27 mouse cellular contexts compared by ENCODE assay signal in genomic region chr13:46193131-46193530, GRCm38 (mm10).
DNase-seq lines count a peak whose midpoint lies in the region; ATAC-seq and TF ChIP-seq lines count a peak whose summit lies in the region.
"Had no signal": no experiment of that assay in that cellular context is flagged by ENCODE, and none has a peak within 500 bp of the region (broad histone marks: within the 10 kb centered on the region; RNA-seq: fewer than 3 reads in every experiment).

No protein-coding gene starts in this region.

- H3K4me3 ChIP-seq in forebrain, postnatal 0 days (ENCODE audit: low read depth, low read length): no peak overlapping the region
- no peak overlapping the region for H3K4me3 ChIP-seq in forebrain, embryonic 11.5 days (ENCODE audit: low read depth, low read length)
- H3K4me3 ChIP-seq in left cerebral cortex, adult 2 months: no peak overlapping the region
- H3K4me3 ChIP-seq: embryonic facial prominence, embryonic 12.5 days; embryonic facial prominence, embryonic 15.5 days; forebrain, embryonic 12.5 days; forebrain, embryonic 15.5 days; hindbrain, embryonic 10.5 days; hindbrain, embryonic 13.5 days had no signal

- H3K4me1 ChIP-seq in forebrain, postnatal 0 days (ENCODE audit: insufficient read depth): no peaks in the 10 kb centered on the region
- 0 out of 2 replicates have a peak, but pooled peaks cover 2% of the 10 kb centered on the region for H3K4me1 ChIP-seq in forebrain, embryonic 11.5 days (replicated peaks; ENCODE audit: control insufficient read depth, insufficient read depth, low read length)
- H3K4me1 ChIP-seq: embryonic facial prominence, embryonic 12.5 days; embryonic facial prominence, embryonic 15.5 days; forebrain, embryonic 15.5 days had no signal

- no peaks in the 10 kb centered on the region for H3K27me3 ChIP-seq in forebrain, postnatal 0 days (ENCODE audit: insufficient read depth, low read length)
- H3K27me3 ChIP-seq in forebrain, embryonic 11.5 days (ENCODE audit: control insufficient read depth, insufficient read depth, low read length): no peaks in the 10 kb centered on the region
- H3K27me3 ChIP-seq: CH12.LX; embryonic facial prominence, embryonic 12.5 days; embryonic facial prominence, embryonic 15.5 days; forebrain, embryonic 12.5 days; forebrain, embryonic 15.5 days; hindbrain, embryonic 13.5 days; Patski had no signal

- no peaks in the 10 kb centered on the region for H3K36me3 ChIP-seq in forebrain, postnatal 0 days (ENCODE audit: insufficient read depth)
- no peaks in the 10 kb centered on the region for H3K36me3 ChIP-seq in forebrain, embryonic 11.5 days (ENCODE audit: control insufficient read depth, insufficient read depth, low read length)
- H3K36me3 ChIP-seq: embryonic facial prominence, embryonic 12.5 days; embryonic facial prominence, embryonic 15.5 days; forebrain, embryonic 12.5 days; forebrain, embryonic 15.5 days; G1E; hindbrain, embryonic 10.5 days; hindbrain, embryonic 13.5 days had no signal

- no peak for DNase-seq in forebrain, postnatal 0 days
- DNase-seq in forebrain, embryonic 11.5 days (ENCODE audit: low spot score): no peak
- DNase-seq in layer of hippocampus, adult 11-12 months (ENCODE audit: low spot score): peak; percentile 21
- no peak for DNase-seq in layer of hippocampus, postnatal 14 days (ENCODE audit: low spot score in 2 of 2)
- no peak for DNase-seq in left cerebral cortex, adult 2 months (ENCODE audit: extremely low spot score in 1 of 2, low spot score in 2 of 2)
- DNase-seq in left cerebral cortex, postnatal 4 days: no peak
- DNase-seq in right cerebral cortex, adult 18-20 months: peak; percentile 37
- DNase-seq in right cerebral cortex, postnatal 4 days: no peak
- DNase-seq: adrenal gland, postnatal 10 days; adrenal gland, postnatal 36 days; cerebellum, adult 11 months; cerebellum, adult 2 months; cerebellum, adult 9-11 months; cerebellum, postnatal 25 days; gastrocnemius, postnatal 25 days; heart, postnatal 36 days had no signal

- no peak for TF ChIP-seq CTCF in forebrain, postnatal 0 days (IDR thresholded peaks at IDR 0.05; ENCODE audit: low read depth)
- no peak for TF ChIP-seq CTCF in left cerebral cortex, adult 2 months (IDR thresholded peaks at IDR 0.05)

- intact Hi-C loops in left cerebral cortex, adult 2 months (cut with DNase I): no loop called here
- intact Hi-C loops in left cerebral cortex, postnatal 4 days (cut with DNase I): no loop called here

- no peak for ATAC-seq in forebrain, postnatal 0 days
- ATAC-seq in forebrain, embryonic 11.5 days (replicated peaks; ENCODE audit: low FRiP score): no peak
- ATAC-seq: forebrain, embryonic 15.5 days; hindbrain, embryonic 16.5 days; Patski had no signal

- no peak overlapping the region for H3K4me2 ChIP-seq in forebrain, postnatal 0 days (ENCODE audit: low read depth)
- H3K4me2 ChIP-seq in forebrain, embryonic 11.5 days (ENCODE audit: low read depth, low read length, severe bottlenecking): no peak overlapping the region
- H3K4me2 ChIP-seq: embryonic facial prominence, embryonic 12.5 days; embryonic facial prominence, embryonic 15.5 days; forebrain, embryonic 12.5 days; forebrain, embryonic 15.5 days; heart, embryonic 11.5 days; hindbrain, embryonic 13.5 days had no signal

- no peak overlapping the region for H3K9ac ChIP-seq in forebrain, postnatal 0 days
- H3K9ac ChIP-seq in forebrain, embryonic 11.5 days (ENCODE audit: low read length): no peak overlapping the region
- H3K9ac ChIP-seq: embryonic facial prominence, embryonic 12.5 days; embryonic facial prominence, embryonic 15.5 days; forebrain, embryonic 12.5 days; forebrain, embryonic 15.5 days; hindbrain, embryonic 13.5 days had no signal

- 0 out of 2 replicates have a peak overlapping the region, but pooled peaks have one; percentile 4 for H3K27ac ChIP-seq in forebrain, postnatal 0 days (ENCODE audit: low read depth, low read length)
- no peak overlapping the region for H3K27ac ChIP-seq in forebrain, embryonic 11.5 days (ENCODE audit: low read depth, low read length)
- 0 out of 2 replicates have a peak overlapping the region, but pooled peaks have one; percentile 21 for H3K27ac ChIP-seq in left cerebral cortex, adult 2 months
- H3K27ac ChIP-seq: embryonic facial prominence, embryonic 12.5 days; embryonic facial prominence, embryonic 15.5 days; forebrain, embryonic 12.5 days; forebrain, embryonic 15.5 days; hindbrain, embryonic 10.5 days; hindbrain, embryonic 13.5 days had no signal

- no peaks in the 10 kb centered on the region for H3K9me3 ChIP-seq in forebrain, postnatal 0 days (ENCODE audit: low read length)
- no peaks in the 10 kb centered on the region for H3K9me3 ChIP-seq in forebrain, embryonic 11.5 days (ENCODE audit: control insufficient read depth, low read length)
- H3K9me3 ChIP-seq: embryonic facial prominence, embryonic 15.5 days; forebrain, embryonic 12.5 days; forebrain, embryonic 15.5 days; G1E; hindbrain, embryonic 10.5 days; hindbrain, embryonic 13.5 days had no signal

- 71% methylated on average over 1 of the region's 1 CpGs for WGBS in forebrain, postnatal 0 days
- WGBS in forebrain, embryonic 11.5 days: 79% methylated on average over 1 of the region's 1 CpGs

Comparison
In these comparisons a context has a peak if more than half of its experiments do, and no peak if none do; other contexts are left out.
1. DNase-seq: peak in layer of hippocampus, adult 11-12 months (single experiment) and right cerebral cortex, adult 18-20 months (single experiment); none in forebrain, postnatal 0 days (single experiment), forebrain, embryonic 11.5 days (single experiment), layer of hippocampus, postnatal 14 days (0 of 2), left cerebral cortex, adult 2 months (0 of 2), left cerebral cortex, postnatal 4 days (single experiment) and right cerebral cortex, postnatal 4 days (single experiment).